Mouse (Mus musculus): Measurements from ENCODE around the gene Emx2. TPM values are rescaled to one million over a fixed set of nuclear protein-coding genes. Genes with fewer than 3 reads are reported as not detected.

The Emx2 gene
- total and polyA plus RNA-seq, 2 experiments: not detected

GRCm38 (mm10) chr19:59454196-59454595, 4.0 kb upstream of the Emx2 start:
- Histone ChIP-seq H3K4me1 (ENCODE audit: control insufficient read depth, insufficient read depth, low read length) (peaks cover 5% of the 10 kb centered on the region; the same call in 1 of the 2 replicates), H3K27ac (replicated peaks; ENCODE audit: insufficient read depth, low read depth, low read length) (no peak overlapping the region), H3K4me3 (ENCODE audit: insufficient read depth, low read depth, low read length) (no peak overlapping the region), H3K36me3 (ENCODE audit: control insufficient read depth, insufficient read depth, low read length) (no peaks in the 10 kb centered on the region), H3K9ac (ENCODE audit: low read depth, low read length) (no peak overlapping the region), H3K79me2 (ENCODE audit: control insufficient read depth, insufficient read depth, low read length) (no peaks in the 10 kb centered on the region), H3K27me3 (ENCODE audit: control insufficient read depth, insufficient read depth, low read length) (peaks cover 14% of the 10 kb centered on the region)
- under 1% methylated on average over 18 of the region's 18 CpGs for WGBS
- no peak for TF ChIP-seq POLR2A (IDR thresholded peaks at IDR 0.05; ENCODE audit: extremely low read depth, insufficient read depth, low read length)
- TF ChIP-seq CTCF (IDR thresholded peaks at IDR 0.05; ENCODE audit: low read depth, low read length): peak; percentile 89
- peak; percentile 11 for DNase-seq (ENCODE audit: extremely low read depth, low read depth, low spot score)

GRCm38 (mm10) chr19:59455671-59456070, 2.5 kb upstream of the Emx2 start:
- H3K27me3 ChIP-seq (ENCODE audit: control insufficient read depth, insufficient read depth, low read length): peaks cover 22% of the 10 kb centered on the region

GRCm38 (mm10) chr19:59457011-59457945, 894 bp upstream of the Emx2 start:
- H3K9ac ChIP-seq (ENCODE audit: low read depth, low read length): no peak overlapping the region
- TF ChIP-seq CTCF (IDR thresholded peaks at IDR 0.05; ENCODE audit: low read depth, low read length): no peak
- TF ChIP-seq POLR2A (IDR thresholded peaks at IDR 0.05; ENCODE audit: extremely low read depth, insufficient read depth, low read length): no peak
- WGBS: 5% methylated on average over 23 of the region's 23 CpGs
- no peaks in the 10 kb centered on the region for H3K36me3 ChIP-seq (ENCODE audit: control insufficient read depth, insufficient read depth, low read length)
- H3K79me2 ChIP-seq (ENCODE audit: control insufficient read depth, insufficient read depth, low read length): no peaks in the 10 kb centered on the region
- peaks cover 5% of the 10 kb centered on the region; the same call in 1 of the 2 replicates for H3K4me1 ChIP-seq (ENCODE audit: control insufficient read depth, insufficient read depth, low read length)
- no peak overlapping the region for H3K4me3 ChIP-seq (ENCODE audit: insufficient read depth, low read depth, low read length)
- peak; percentile 13 for DNase-seq (ENCODE audit: extremely low read depth, low read depth, low spot score)
- H3K27me3 ChIP-seq (ENCODE audit: control insufficient read depth, insufficient read depth, low read length): peaks cover 32% of the 10 kb centered on the region
- H3K27ac ChIP-seq (replicated peaks; ENCODE audit: insufficient read depth, low read depth, low read length): no peak overlapping the region

More at GRCm38 (mm10) chr19:59455671-59456070, 2.5 kb upstream of the Emx2 start:
- DNase-seq (ENCODE audit: extremely low read depth, low read depth, low spot score): peak; percentile 41
- H3K4me3 ChIP-seq (ENCODE audit: insufficient read depth, low read depth, low read length): no peak overlapping the region
- WGBS: 5% methylated on average over 7 of the region's 7 CpGs
- peaks cover 5% of the 10 kb centered on the region; the same call in 1 of the 2 replicates for H3K4me1 ChIP-seq (ENCODE audit: control insufficient read depth, insufficient read depth, low read length)
- no peak overlapping the region for H3K9ac ChIP-seq (ENCODE audit: low read depth, low read length)
- H3K79me2 ChIP-seq (ENCODE audit: control insufficient read depth, insufficient read depth, low read length): no peaks in the 10 kb centered on the region
- peak; percentile 48 for TF ChIP-seq CTCF (IDR thresholded peaks at IDR 0.05; ENCODE audit: low read depth, low read length)
- no peak for TF ChIP-seq POLR2A (IDR thresholded peaks at IDR 0.05; ENCODE audit: extremely low read depth, insufficient read depth, low read length)
- no peak overlapping the region for H3K27ac ChIP-seq (replicated peaks; ENCODE audit: insufficient read depth, low read depth, low read length)
- H3K36me3 ChIP-seq (ENCODE audit: control insufficient read depth, insufficient read depth, low read length): no peaks in the 10 kb centered on the region

- H3K4me3 ChIP-seq (ENCODE audit: insufficient read depth, low read depth, low read length): no peak overlapping the region
- H3K27ac ChIP-seq (replicated peaks; ENCODE audit: insufficient read depth, low read depth, low read length): no peak overlapping the region
- no peak for TF ChIP-seq POLR2A (IDR thresholded peaks at IDR 0.05; ENCODE audit: extremely low read depth, insufficient read depth, low read length)
- TF ChIP-seq CTCF (IDR thresholded peaks at IDR 0.05; ENCODE audit: low read depth, low read length): no peak
- no peaks in the 10 kb centered on the region for H3K79me2 ChIP-seq (ENCODE audit: control insufficient read depth, insufficient read depth, low read length)
- H3K27me3 ChIP-seq (ENCODE audit: control insufficient read depth, insufficient read depth, low read length): peaks cover 44% of the 10 kb centered on the region
- DNase-seq (ENCODE audit: extremely low read depth, low read depth, low spot score): no peak
- H3K9ac ChIP-seq (ENCODE audit: low read depth, low read length): no peak overlapping the region
- 2% methylated on average over 15 of the region's 15 CpGs for WGBS
- peaks cover 5% of the 10 kb centered on the region; the same call in 1 of the 2 replicates for H3K4me1 ChIP-seq (ENCODE audit: control insufficient read depth, insufficient read depth, low read length)
- H3K36me3 ChIP-seq (ENCODE audit: control insufficient read depth, insufficient read depth, low read length): no peaks in the 10 kb centered on the region
Observed at GRCm38 (mm10) chr19:59458743-59459135, 567 bp downstream of the Emx2 start.

- TF ChIP-seq CTCF (IDR thresholded peaks at IDR 0.05; ENCODE audit: low read depth, low read length): no peak
- no peak overlapping the region for H3K27ac ChIP-seq (replicated peaks; ENCODE audit: insufficient read depth, low read depth, low read length)
- H3K36me3 ChIP-seq (ENCODE audit: control insufficient read depth, insufficient read depth, low read length): no peaks in the 10 kb centered on the region
- no peak for DNase-seq (ENCODE audit: extremely low read depth, low read depth, low spot score)
- H3K27me3 ChIP-seq (ENCODE audit: control insufficient read depth, insufficient read depth, low read length): peaks cover 49% of the 10 kb centered on the region
- H3K4me1 ChIP-seq (ENCODE audit: control insufficient read depth, insufficient read depth, low read length): peaks cover 5% of the 10 kb centered on the region; the same call in 1 of the 2 replicates
- no peak overlapping the region for H3K4me3 ChIP-seq (ENCODE audit: insufficient read depth, low read depth, low read length)
- no peak overlapping the region for H3K9ac ChIP-seq (ENCODE audit: low read depth, low read length)
- H3K79me2 ChIP-seq (ENCODE audit: control insufficient read depth, insufficient read depth, low read length): no peaks in the 10 kb centered on the region
- 3% methylated on average over 73 of the region's 75 CpGs for WGBS
Observed at GRCm38 (mm10) chr19:59459158-59459781, 1.1 kb downstream of the Emx2 start.

Data from liver, adult 2 months (tissue).